Mouse (Mus musculus): ENCODE results near the gene 4930503B20Rik.

DNA sequence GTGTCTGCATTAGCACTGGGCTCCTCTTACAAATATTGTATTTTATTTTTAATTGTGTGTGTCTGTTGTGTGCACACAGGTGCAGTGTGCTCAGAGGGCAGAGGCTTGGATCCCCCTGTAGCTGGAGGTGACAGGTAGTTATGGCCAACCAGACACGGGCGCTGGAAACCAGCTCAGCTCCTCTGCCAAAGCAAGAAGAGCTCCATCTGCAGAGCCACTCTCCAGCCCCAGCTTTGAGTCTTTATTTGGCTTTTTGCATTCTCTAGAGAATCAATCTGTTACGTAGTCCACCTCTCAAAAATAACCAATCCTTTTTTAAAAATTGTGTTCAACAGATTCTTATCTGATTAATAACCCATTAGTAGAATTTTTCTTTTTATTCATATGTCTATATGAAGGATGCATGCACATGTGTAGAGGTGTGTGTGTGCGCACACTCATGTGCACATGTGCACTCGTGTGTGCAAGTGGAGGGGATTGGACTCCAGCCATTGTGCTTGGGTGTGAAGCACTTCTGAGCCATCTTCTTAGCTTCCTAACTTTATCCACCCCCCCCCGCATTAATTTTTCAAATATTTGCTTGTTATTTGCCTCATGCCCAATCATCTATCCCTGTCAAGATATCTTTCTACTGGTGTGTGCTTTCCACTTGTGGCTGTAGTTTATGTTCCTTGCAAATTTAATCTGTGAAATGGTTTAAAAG is 51.8 kb downstream of the 4930503B20Rik start:
- TF ChIP-seq CTCF (IDR thresholded peaks at IDR 0.05; ENCODE audit: extremely low read depth, insufficient read depth, insufficient read length, insufficient replicate concordance) (no peak), POLR2A (IDR thresholded peaks at IDR 0.05; ENCODE audit: low read depth, low read length) (no peak)

Measured in spleen, adult 2 months (tissue).